Mouse (Mus musculus) brown adipose tissue, adult 24 weeks (tissue): ENCODE measurements at regions not wholly inside any gene's neighbourhood (a gene's known extent, or its start where the extent isn't known, plus 50 kb on each side); places are given as distances from the start of the nearest gene placed in this dataset.

ENCODE experiments used
- H3K27ac ChIP-seq: fragments of 200-500 bp; replicated peaks from 2 replicates; pipeline ENCODE4 v1.5.1; 2012; ENCODE audit warnings: low read depth, mild to moderate bottlenecking, low read length
- H3K4me1 ChIP-seq: fragments of 200-500 bp; 2 replicates; pipeline ENCODE4 v1.6.1; 2012; ENCODE audit warnings: low read length, mixed read lengths; ENCODE audit not compliant: control insufficient read depth, insufficient read depth, insufficient read length
- H3K4me3 ChIP-seq: fragments of 200-500 bp; 2 replicates; pipeline ENCODE4 v1.5.1; 2012; ENCODE audit warnings: low read depth, mild to moderate bottlenecking, low read length, moderate library complexity; ENCODE audit not compliant: insufficient read depth

DNA sequence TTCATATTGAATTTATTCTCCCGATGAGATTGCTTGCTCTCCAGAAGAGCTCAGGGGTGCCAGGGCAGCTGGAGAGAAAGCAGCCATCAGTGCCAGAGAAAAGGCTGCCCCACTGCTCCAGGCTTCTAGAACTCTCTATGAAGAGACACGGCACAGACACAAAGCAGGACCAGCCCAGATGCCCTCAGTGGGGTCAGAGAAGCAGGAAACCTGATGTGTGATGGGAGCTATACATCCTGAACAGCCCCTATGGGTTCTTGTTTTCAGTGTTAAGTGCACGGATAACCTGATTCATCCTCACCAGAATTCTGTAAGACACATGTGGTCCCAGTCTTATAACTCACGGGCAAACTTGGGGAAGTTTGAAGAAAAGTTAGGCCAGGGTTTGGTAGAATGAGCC lies 145.0 kb upstream of the Dynlrb2 start:
- Histone ChIP-seq H3K27ac (no peak overlapping the region), H3K4me1 (no peaks in the 10 kb centered on the region), H3K4me3 (no peak overlapping the region)

DNA sequence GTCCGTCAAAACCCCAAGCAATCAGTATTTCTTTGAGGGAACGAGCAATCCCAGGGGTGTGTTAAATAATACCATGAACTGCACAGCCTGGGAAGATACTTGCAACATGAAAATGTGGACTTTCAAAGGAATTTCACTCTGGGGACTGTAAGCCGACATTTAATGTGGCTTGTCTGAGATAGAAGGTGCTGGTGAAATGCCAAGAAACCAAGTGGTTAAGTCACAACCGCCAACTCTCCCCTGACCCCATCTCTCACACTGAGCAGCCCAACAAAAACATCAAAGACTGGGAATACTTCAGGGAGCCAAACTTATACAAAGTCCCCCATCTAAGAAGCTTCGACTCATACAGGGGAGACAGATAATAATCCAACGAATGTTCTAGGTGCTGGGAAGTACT lies 150.0 kb upstream of the Dynlrb2 start:
- H3K4me1 ChIP-seq, result no peaks in the 10 kb centered on the region
- no peak overlapping the region for H3K4me3 ChIP-seq
- H3K27ac ChIP-seq, result no peak overlapping the region

DNA sequence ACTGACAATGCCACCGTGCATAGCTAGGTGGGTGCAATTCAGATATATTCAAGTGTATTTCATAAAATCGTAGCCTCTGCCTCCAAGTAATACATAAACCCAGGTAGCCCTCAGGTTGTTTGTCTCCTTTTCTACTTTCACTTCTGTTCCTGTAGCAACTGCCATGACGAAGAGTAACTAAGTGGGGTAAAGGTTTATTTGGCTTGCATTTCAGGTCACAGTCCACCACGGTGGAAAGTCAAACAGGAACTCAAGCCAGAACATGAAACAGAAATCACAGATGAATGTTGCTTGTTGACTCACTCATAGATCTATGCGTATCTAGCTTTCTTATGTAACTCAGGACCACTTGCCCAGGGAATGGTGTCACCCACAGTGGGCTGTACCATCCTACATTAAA lies 150.9 kb upstream of the Dynlrb2 start:
- no peaks in the 10 kb centered on the region for H3K4me1 ChIP-seq
- no peak overlapping the region for H3K27ac ChIP-seq
- H3K4me3 ChIP-seq, result no peak overlapping the region

DNA sequence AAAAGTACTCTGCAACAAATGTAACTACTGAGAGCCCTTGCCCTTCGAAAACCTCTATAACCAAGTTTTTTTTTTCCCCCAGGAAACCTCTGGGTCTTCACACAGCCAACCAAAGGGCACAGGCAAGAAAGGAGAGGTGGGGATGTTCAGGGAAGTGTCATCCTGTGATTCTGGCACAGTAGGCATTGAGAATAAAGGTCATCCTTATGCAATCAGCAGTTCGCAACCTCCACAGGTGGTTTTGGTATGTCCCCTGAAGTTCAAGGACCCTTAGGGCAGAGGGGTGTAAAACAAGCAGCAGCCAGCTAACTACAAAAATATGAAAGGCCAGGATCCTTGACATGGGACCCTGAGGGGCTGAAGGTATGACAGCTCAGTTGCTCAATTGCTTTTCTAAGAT lies 152.1 kb upstream of the Dynlrb2 start:
- no peak overlapping the region for H3K4me3 ChIP-seq
- H3K4me1 ChIP-seq, result no peaks in the 10 kb centered on the region
- no peak overlapping the region for H3K27ac ChIP-seq

DNA sequence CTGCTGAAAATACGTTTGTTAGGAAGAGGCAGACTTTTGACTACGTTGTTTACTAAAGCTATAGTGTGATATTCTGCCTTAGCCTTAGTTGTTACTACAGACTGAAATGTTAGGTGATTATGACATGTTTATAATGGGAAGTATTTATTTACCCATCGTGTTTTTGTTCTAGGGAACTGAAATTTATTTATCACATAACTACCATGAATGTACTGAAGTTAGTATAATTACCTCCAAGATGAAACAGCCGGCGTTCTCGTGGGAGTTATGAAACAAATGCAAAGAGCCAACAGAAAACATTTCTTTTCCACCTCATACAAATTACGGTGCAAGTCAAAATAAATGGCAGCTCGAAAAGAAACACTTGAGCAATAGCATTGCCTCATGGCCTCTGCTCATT lies 155.8 kb upstream of the Dynlrb2 start:
- no peak overlapping the region for H3K4me3 ChIP-seq
- no peak overlapping the region for H3K27ac ChIP-seq
- no peaks in the 10 kb centered on the region for H3K4me1 ChIP-seq

DNA sequence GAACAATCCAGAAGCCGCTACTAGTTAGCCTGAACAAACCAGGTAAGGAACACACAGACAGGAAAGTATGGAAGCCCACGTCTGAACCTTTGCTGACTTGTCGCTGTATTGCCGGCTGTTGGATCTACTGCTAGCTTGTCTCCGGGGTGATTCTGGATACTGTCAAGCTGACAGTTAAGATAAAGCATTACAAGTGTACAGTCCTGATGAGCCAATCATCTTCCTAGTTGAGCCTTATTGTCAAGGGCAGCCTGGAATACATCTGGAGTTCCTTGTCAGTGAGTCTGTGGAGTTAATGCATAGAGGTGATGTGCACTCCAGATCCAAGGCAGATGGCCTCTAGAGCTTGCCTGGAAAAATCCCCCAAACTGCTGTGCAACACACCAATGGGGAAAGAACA lies 157.8 kb upstream of the Dynlrb2 start:
- no peak overlapping the region for H3K4me3 ChIP-seq
- H3K27ac ChIP-seq, result no peak overlapping the region
- peaks cover 2% of the 10 kb centered on the region; the same call in 1 of the 2 replicates for H3K4me1 ChIP-seq

DNA sequence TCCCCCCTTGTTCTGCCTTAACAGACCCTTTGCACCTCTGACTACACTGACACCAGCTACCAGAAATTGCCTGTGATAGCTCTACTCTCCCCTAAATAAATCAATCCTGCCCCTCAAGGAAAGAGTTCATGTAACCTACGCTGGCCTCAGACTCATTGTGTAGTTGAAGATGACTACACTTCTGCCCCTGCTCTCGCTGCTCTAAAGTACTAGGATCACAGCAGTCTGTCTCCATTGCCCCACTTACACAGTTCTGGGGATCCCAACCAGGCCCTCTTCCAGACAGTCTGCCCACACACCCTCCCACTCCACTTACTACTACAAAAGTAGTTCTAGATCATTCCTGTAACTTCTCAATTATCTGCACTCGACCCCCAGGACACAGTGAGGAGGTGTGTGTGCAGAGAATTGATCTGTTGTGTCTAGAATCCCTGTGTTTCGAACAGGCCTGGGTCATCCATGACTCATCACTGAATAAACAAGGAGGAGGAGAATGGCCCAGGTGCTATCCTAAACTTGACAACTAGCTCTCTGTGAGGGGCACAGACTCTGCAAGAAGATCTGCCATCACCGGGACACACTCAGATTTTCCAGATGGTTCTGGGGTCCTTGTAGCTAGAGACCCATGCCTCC lies 160.1 kb upstream of the Dynlrb2 start:
- Histone ChIP-seq H3K27ac (no peak overlapping the region), H3K4me3 (no peak overlapping the region), H3K4me1 (peaks cover 2% of the 10 kb centered on the region; the same call in 1 of the 2 replicates)

DNA sequence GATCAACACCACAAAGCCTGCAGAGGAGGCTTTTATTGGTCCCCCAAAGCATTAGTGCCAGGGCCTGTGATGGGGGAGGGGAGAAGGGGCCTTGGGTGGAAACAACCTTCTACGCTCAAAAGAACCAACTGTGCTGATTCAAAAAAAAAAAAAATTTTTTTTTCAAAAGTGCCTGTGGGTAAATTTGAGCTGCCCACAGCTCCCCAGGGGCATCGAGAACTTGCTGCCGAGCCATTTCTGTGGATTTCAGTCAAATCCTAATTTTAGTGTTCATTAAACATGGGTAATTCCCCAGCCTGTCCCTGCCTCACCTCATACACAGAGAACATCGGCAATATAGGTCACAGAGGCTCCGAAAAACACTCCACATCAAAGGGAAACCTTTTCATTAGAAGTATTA lies 161.2 kb upstream of the Dynlrb2 start:
- no peak overlapping the region for H3K4me3 ChIP-seq
- H3K4me1 ChIP-seq, result peaks cover 2% of the 10 kb centered on the region; the same call in 1 of the 2 replicates
- H3K27ac ChIP-seq, result no peak overlapping the region

DNA sequence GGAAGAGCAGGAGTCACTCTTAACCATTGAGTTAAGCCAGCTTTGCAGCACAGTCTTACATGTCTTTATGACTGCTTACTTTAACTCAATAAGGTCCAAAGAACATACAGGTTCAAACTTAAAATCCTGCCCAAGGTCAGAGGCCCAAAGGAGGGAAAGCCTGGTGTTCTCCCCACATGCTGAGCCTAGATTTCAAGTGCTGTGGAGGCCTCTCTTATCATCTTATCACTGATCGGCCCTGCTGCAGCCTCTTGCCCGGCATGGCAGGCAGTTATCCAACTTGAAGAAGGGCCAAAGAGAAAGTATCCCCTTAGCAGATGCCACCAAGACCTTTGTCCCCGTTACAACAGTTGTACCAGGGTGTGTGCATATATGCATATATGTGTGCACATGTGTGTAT lies 170.0 kb upstream of the Dynlrb2 start:
- Histone ChIP-seq H3K4me1 (peaks cover 2% of the 10 kb centered on the region; the same call in 1 of the 2 replicates), H3K4me3 (no peak overlapping the region), H3K27ac (no peak overlapping the region)

DNA sequence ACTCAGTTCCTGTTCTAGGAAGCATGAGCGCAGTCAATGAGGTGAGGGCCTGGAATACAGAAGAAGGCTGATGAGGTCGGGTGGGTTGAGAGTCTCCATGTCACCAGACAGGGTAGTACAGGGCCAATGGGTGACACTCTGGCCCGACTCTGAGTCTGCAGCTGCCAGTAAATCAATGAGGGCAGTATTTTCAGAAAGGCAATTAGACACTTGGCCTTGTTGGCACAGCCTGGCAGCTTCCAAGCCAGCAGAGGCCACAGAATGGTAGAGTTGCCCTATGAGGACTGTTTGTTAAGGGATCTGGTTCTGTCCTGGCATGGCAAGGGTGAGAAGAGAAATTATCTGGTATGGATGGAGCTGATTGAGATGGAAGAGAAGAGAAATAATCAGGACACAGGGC lies 170.7 kb upstream of the Dynlrb2 start:
- H3K27ac ChIP-seq, result no peak overlapping the region
- no peak overlapping the region for H3K4me3 ChIP-seq
- peaks cover 2% of the 10 kb centered on the region; the same call in 1 of the 2 replicates for H3K4me1 ChIP-seq

DNA sequence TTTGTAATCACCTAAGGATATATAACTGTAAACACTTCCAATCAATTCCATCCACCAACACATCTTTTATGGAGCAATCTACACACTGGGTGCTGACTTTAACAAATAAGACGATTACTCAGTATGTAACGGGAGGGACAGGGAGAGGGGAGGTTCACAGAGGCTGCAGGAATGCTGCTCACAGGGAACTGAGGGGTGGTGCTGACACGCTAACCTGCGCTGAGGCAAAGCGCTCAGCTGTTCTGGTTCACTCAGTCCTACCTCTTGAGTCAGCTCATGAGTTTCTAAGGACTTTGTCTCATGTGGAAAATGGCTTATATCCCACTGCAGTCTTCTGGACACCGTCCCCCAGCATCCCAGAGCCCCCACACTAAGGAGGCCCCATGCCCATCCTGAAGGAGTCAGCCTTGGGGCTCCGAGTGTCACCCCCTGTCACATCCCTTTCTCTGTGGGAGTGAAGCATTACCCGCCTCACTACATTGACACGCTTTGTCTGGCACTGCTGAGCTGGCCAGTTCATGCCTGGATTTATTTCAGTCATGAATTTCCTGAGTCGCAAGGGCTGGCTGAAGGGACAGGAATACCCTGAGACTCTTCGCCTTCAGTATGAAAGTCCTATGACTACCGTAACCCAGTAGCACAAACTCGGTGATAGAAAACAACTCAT lies 184.6 kb upstream of the Dynlrb2 start:
- Histone ChIP-seq H3K4me1 (no peaks in the 10 kb centered on the region), H3K4me3 (no peak overlapping the region), H3K27ac (no peak overlapping the region)

DNA sequence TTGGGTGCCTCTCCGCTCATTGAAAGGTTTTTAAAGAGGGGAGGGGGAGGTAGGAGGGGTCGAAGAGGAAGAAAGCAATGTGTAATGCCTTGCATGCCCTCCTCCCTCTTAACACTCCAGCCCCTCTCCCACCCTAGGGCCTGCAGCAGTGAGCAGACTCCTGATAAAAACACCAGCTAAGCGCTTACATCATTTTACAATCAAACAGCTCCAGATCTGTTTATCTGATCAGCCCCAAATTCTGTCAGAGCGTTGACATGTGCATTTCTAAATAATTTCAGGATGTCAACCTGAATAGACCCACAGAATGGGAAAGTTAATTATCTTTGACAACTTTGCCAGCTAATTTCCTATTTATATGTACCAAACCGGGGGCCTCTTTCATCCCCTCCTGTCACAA lies 189.4 kb upstream of the Dynlrb2 start:
- H3K4me1 ChIP-seq, result no peaks in the 10 kb centered on the region
- no peak overlapping the region for H3K4me3 ChIP-seq
- no peak overlapping the region for H3K27ac ChIP-seq

DNA sequence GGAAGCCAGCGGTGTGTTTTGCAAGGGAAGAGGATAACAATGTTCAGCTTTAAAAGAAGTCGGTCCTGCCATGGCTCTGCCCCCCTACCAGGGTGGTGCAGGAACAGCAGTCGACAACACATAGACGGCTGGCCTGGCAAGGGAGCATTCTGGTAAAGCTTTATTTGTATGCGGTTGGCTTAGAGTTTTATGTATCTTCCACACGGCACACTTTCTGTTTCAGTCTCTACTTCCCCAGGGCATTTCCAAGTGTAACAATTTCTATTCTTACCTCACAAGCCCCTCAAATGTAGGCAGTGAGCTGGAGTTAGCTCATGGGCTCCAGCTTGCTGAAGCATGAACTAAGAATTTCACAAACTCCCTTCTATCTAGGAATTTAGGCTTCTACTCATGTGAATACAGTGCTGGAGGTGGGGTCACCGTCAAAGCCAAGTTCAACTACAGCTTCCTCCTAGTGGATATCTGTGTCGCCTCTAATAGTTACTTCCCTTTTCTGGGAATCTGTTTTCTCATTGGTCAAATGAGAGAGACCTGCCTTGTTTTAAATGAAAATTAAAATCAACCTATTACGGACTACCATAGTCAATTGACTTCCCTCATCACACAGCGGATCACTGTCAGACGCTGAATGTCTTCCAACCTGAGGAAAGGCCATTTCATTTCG lies 190.2 kb upstream of the Dynlrb2 start:
- H3K4me1 ChIP-seq, result no peaks in the 10 kb centered on the region
- H3K27ac ChIP-seq, result no peak overlapping the region
- H3K4me3 ChIP-seq, result no peak overlapping the region

DNA sequence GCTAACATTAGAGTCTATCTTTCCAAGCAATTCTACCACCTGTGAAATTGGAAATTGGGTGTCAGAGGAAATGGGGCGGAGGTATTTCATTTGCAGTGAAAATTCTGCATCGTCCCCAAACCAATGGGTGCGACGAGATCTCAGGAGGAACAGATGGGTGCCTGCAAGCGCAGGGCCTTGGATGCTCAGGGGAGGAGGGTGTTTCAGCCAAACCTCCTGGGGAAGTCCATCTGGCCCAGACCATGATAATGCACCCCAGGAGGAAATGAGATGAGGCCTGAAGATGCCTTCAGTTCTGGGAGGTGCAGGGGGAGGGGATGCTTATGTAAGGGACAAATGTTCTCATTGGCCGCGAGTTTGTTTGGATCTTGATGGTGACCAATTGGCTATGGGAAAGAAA lies 205.9 kb upstream of the Dynlrb2 start:
- Histone ChIP-seq H3K27ac (no peak overlapping the region), H3K4me3 (no peak overlapping the region), H3K4me1 (no peaks in the 10 kb centered on the region)

DNA sequence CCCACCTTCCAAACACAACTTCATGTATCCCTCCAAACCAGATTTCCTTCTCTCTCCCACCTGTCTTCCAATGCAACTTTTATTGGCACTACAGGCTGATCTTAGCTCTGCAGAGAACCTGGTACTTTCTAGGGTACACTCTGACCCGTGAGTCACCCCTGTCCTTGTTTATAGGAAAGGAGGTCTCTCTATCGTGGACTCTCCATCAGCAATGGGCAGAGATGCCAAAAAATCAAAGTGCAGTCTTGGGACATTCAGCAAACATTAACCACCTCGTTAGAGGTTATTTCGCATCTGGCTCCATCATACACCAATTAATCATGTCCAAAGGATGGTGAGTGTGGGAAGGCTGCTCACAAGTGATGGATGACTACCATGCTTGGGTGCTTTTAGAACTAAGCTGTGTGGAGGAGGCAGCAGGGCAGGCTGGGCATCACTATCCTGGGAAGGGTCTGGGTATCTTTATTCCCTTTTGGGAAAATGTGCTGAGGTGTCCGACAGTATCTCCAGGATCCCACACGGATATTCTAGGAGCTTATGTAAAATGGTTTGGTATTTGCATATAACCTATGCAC lies 214.0 kb upstream of the Dynlrb2 start:
- H3K4me1 ChIP-seq, result no peaks in the 10 kb centered on the region
- no peak overlapping the region for H3K27ac ChIP-seq
- H3K4me3 ChIP-seq, result no peak overlapping the region
